Mouse (Mus musculus): ENCODE data around the gene Cltb. TPM values are rescaled to one million over a fixed set of nuclear protein-coding genes. Genes with fewer than 3 reads are reported as not detected.

Cltb gene
- polyA plus RNA-seq, 1 experiment from 2014 or later, result 30.9 TPM

DNA sequence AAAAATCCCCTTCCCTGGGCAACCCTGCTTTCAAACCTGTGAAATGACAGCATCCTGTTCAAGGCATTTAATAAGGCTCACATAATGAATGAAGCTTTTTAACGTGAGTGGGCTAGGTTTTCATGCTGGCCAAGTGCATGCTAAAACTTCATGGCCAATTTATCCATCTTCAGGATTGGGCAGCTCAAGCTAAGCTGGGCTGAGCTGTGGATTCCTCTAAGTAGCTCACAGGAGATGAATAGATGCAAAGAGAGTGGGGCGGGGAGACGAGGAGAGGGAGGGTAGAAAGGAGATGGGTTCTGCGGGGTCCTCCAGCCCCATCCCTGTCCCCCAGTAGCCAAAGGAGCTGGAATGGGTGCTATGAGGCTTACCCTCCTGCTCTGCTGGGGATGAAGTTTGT is 6.9 kb downstream of the Cltb start:
- 61% methylated on average over 4 of the region's 4 CpGs for WGBS
- no peak for ATAC-seq (ENCODE audit: insufficient read depth, low FRiP score, low TSS enrichment)
- no peaks in the 10 kb centered on the region for H3K27me3 ChIP-seq (ENCODE audit: control insufficient read depth, insufficient read depth, low read length)

DNA sequence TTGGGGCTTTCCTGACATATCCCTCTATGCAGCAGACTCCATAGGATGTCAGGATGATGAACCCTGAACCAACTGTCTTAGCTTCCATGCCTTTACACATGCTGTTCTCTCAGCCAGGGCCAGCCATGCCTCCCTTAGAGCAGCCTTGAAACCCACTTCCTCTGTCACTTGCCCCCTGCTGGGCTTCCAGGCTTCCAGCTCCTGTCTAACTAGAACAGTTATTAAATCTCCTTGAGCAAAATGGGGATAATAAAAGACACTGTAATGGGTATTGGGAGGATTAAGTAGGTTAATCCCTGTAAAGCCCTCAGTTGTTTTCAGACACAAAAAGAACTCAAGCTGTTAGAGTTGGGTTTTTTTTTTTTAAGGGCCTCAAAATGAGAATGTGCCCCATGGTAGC is 7.6 kb downstream of the Cltb start:
- no peak overlapping the region for H3K4me3 ChIP-seq (ENCODE audit: low read depth, low read length)
- no peak overlapping the region for H3K9ac ChIP-seq (ENCODE audit: low read length)
- DNase-seq (ENCODE audit: low spot score), result no peak
- no peak overlapping the region for H3K4me2 ChIP-seq (ENCODE audit: low read depth)
- no peak overlapping the region for H3K27ac ChIP-seq (ENCODE audit: low read depth, low read length)
- H3K4me1 ChIP-seq (ENCODE audit: control insufficient read depth, insufficient read depth, low read length), result no peaks in the 10 kb centered on the region
- ATAC-seq (ENCODE audit: insufficient read depth, low FRiP score, low TSS enrichment), result no peak
- H3K27me3 ChIP-seq (ENCODE audit: control insufficient read depth, insufficient read depth, low read length), result no peaks in the 10 kb centered on the region
- H3K36me3 ChIP-seq (ENCODE audit: control insufficient read depth, insufficient read depth, low read length), result no peaks in the 10 kb centered on the region
- H3K9me3 ChIP-seq (ENCODE audit: control insufficient read depth, low read length), result no peaks in the 10 kb centered on the region

More for the DNA sequence above, 6.9 kb downstream of the Cltb start:
- H3K9ac ChIP-seq (ENCODE audit: low read length), result no peak overlapping the region
- no peak overlapping the region for H3K4me3 ChIP-seq (ENCODE audit: low read depth, low read length)
- no peak overlapping the region for H3K4me2 ChIP-seq (ENCODE audit: low read depth)
- no peak overlapping the region for H3K27ac ChIP-seq (ENCODE audit: low read depth, low read length)
- no peaks in the 10 kb centered on the region for H3K36me3 ChIP-seq (ENCODE audit: control insufficient read depth, insufficient read depth, low read length)
- no peaks in the 10 kb centered on the region for H3K4me1 ChIP-seq (ENCODE audit: control insufficient read depth, insufficient read depth, low read length)
- H3K9me3 ChIP-seq (ENCODE audit: control insufficient read depth, low read length), result no peaks in the 10 kb centered on the region
- DNase-seq (ENCODE audit: low spot score), result no peak

DNA sequence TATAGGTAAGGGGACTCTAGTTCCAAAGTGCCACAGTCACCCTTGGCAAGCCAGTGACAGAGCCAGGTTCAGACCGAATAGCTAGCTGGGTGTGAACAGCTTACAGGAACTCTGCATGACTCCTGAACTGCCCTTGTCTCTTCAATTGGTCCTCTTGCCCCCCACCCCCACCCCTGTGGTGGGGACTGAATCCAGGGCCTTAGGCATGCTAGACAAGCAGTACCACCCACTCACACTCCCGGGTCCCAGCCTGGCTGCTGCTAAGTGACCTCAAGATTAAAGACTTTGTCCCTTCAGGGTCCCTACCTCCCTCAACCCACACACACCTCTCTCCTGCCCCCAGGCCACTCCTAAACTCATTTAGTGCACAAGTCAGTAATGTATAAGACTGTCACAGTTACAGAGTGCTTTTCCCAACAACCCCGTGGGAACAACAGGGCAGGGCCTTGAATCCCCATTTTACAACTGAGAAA is 8.5 kb downstream of the Cltb start:
- Histone ChIP-seq H3K27me3 (ENCODE audit: control insufficient read depth, insufficient read depth, low read length) (no peaks in the 10 kb centered on the region), H3K4me1 (ENCODE audit: control insufficient read depth, insufficient read depth, low read length) (no peaks in the 10 kb centered on the region), H3K4me3 (ENCODE audit: low read depth, low read length) (no peak overlapping the region), H3K27ac (ENCODE audit: low read depth, low read length) (no peak overlapping the region), H3K9ac (ENCODE audit: low read length) (no peak overlapping the region), H3K4me2 (ENCODE audit: low read depth) (no peak overlapping the region), H3K9me3 (ENCODE audit: control insufficient read depth, low read length) (no peaks in the 10 kb centered on the region), H3K36me3 (ENCODE audit: control insufficient read depth, insufficient read depth, low read length) (no peaks in the 10 kb centered on the region)
- 29% methylated on average over 3 of the region's 3 CpGs for WGBS
- DNase-seq (ENCODE audit: low spot score), result no peak
- ATAC-seq (ENCODE audit: insufficient read depth, low FRiP score, low TSS enrichment), result no peak

DNA sequence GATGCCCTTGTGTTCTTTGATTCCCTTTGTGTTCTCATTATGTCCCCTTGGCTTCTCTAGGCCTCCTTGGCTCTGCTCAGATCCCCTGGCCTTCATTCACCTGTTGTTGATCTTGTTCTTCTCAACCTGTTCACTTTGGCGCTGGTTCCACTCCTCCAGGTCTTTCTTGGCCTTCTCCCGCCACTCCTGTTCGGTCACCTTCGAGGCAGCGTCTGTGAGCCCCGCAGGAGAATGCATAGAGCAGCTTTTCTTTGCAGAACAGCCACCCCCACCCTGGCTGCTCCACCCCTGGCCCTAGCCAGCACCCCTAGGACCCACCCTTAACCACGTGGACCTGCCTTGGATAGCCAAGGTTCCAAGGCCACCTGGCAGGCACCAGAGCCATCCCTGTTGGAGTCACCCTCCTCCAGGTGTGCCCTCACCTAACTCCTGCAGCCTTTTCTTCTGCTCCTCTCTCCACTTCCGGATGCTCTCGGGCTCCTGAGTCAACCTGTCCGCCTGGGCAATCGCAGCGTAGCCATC is 12.5 kb downstream of the Cltb start:
- Histone ChIP-seq H3K27me3 (ENCODE audit: control insufficient read depth, insufficient read depth, low read length) (no peaks in the 10 kb centered on the region), H3K36me3 (ENCODE audit: control insufficient read depth, insufficient read depth, low read length) (no peaks in the 10 kb centered on the region), H3K27ac (ENCODE audit: low read depth, low read length) (no peak overlapping the region), H3K9ac (ENCODE audit: low read length) (no peak overlapping the region), H3K4me1 (ENCODE audit: control insufficient read depth, insufficient read depth, low read length) (no peaks in the 10 kb centered on the region), H3K4me2 (ENCODE audit: low read depth) (no peak overlapping the region), H3K9me3 (ENCODE audit: control insufficient read depth, low read length) (no peaks in the 10 kb centered on the region), H3K4me3 (ENCODE audit: low read depth, low read length) (no peak overlapping the region)
- DNase-seq (ENCODE audit: low spot score) (no peak), ATAC-seq (ENCODE audit: insufficient read depth, low FRiP score, low TSS enrichment) (no peak)
- WGBS, result 88% methylated on average over 12 of the region's 12 CpGs

DNA sequence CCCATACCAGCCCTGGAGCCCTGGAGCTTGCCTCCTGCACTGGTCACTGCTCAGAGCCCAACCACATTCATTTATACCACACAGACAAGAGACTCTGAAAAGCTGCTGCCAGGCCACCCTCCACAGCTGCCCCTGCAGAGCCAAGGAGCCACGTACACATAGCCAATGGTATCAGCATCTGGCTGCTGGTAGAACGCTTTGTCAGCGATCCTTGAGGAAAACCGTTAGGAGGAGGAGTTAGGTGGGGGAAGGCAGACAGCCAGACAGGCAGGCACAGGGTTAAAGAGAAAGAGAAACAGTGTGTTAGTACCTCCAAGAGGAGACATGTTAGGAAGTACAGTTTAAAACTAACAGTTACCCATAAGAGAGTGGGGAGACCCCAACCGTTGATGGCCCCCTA is 14.3 kb downstream of the Cltb start:
- Histone ChIP-seq H3K36me3 (ENCODE audit: control insufficient read depth, insufficient read depth, low read length) (no peaks in the 10 kb centered on the region), H3K9me3 (ENCODE audit: control insufficient read depth, low read length) (no peaks in the 10 kb centered on the region), H3K27ac (ENCODE audit: low read depth, low read length) (no peak overlapping the region), H3K4me3 (ENCODE audit: low read depth, low read length) (no peak overlapping the region), H3K27me3 (ENCODE audit: control insufficient read depth, insufficient read depth, low read length) (no peaks in the 10 kb centered on the region), H3K9ac (ENCODE audit: low read length) (no peak overlapping the region), H3K4me1 (ENCODE audit: control insufficient read depth, insufficient read depth, low read length) (no peaks in the 10 kb centered on the region), H3K4me2 (ENCODE audit: low read depth) (no peak overlapping the region)
- ATAC-seq (ENCODE audit: insufficient read depth, low FRiP score, low TSS enrichment) (no peak), DNase-seq (ENCODE audit: low spot score) (no peak)
- 72% methylated on average over 5 of the region's 5 CpGs for WGBS

DNA sequence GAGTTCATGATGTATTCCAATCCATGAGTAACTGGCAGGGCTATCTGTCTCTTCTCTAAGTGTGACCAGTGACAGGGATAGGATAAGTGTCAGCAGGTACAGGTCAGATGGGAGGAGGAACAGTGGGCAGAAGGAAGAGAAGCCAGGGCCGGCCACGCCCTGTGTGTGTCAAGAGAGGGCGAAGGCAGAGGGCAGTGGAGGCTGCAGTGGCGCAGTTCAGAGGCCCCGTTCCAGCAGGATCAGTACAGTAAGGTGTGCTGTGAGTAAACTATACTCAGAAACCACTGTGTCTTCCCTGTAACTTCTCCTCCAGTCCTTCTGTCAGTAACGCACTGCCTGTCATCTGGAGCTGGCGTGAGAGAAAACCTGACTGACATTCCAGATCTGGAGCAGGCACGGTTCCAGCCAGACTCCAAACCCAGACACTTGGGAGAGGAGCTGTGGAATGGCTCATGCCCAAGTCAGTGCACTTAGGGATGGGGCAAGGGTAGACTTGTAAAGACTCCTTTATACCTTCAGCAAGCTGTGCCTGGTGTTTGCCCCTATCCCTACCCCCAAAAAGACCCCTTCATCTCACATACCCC is 14.9 kb downstream of the Cltb start:
- no peak for DNase-seq (ENCODE audit: low spot score)
- no peak overlapping the region for H3K9ac ChIP-seq (ENCODE audit: low read length)
- no peak overlapping the region for H3K4me2 ChIP-seq (ENCODE audit: low read depth)
- no peaks in the 10 kb centered on the region for H3K4me1 ChIP-seq (ENCODE audit: control insufficient read depth, insufficient read depth, low read length)
- ATAC-seq (ENCODE audit: insufficient read depth, low FRiP score, low TSS enrichment), result no peak
- H3K9me3 ChIP-seq (ENCODE audit: control insufficient read depth, low read length), result no peaks in the 10 kb centered on the region
- H3K27ac ChIP-seq (ENCODE audit: low read depth, low read length), result no peak overlapping the region
- H3K27me3 ChIP-seq (ENCODE audit: control insufficient read depth, insufficient read depth, low read length), result no peaks in the 10 kb centered on the region
- 85% methylated on average over 8 of the region's 8 CpGs for WGBS
- H3K4me3 ChIP-seq (ENCODE audit: low read depth, low read length), result no peak overlapping the region
- H3K36me3 ChIP-seq (ENCODE audit: control insufficient read depth, insufficient read depth, low read length), result no peaks in the 10 kb centered on the region

DNA sequence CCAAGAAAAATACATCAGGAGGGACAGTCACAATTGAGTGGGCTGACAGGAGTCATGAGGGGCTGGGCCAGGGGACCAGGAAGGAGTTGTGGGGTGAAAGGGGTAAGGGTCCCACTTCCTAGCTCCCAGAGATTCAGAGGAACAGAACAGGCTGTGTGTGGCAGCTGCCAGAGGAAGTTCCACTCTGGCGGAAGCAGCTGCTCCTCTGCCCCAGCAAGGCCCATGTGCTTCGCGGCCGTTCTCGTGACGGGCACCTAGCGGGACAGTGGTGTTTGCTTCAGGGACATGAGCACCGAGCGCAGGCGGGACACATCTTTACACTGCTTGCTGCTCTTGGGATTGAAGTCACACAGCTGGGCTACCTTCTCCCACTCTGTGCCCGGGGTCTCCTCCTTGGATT is 17.5 kb downstream of the Cltb start:
- no peak for DNase-seq (ENCODE audit: low spot score)
- Histone ChIP-seq H3K27me3 (ENCODE audit: control insufficient read depth, insufficient read depth, low read length) (no peaks in the 10 kb centered on the region), H3K36me3 (ENCODE audit: control insufficient read depth, insufficient read depth, low read length) (no peaks in the 10 kb centered on the region), H3K9me3 (ENCODE audit: control insufficient read depth, low read length) (no peaks in the 10 kb centered on the region), H3K27ac (ENCODE audit: low read depth, low read length) (no peak overlapping the region), H3K9ac (ENCODE audit: low read length) (no peak overlapping the region), H3K4me1 (ENCODE audit: control insufficient read depth, insufficient read depth, low read length) (peaks cover 5% of the 10 kb centered on the region; the same call in 1 of the 2 replicates), H3K4me3 (ENCODE audit: low read depth, low read length) (no peak overlapping the region), H3K4me2 (ENCODE audit: low read depth) (no peak overlapping the region)
- 90% methylated on average over 11 of the region's 11 CpGs for WGBS
- no peak for ATAC-seq (ENCODE audit: insufficient read depth, low FRiP score, low TSS enrichment)

DNA sequence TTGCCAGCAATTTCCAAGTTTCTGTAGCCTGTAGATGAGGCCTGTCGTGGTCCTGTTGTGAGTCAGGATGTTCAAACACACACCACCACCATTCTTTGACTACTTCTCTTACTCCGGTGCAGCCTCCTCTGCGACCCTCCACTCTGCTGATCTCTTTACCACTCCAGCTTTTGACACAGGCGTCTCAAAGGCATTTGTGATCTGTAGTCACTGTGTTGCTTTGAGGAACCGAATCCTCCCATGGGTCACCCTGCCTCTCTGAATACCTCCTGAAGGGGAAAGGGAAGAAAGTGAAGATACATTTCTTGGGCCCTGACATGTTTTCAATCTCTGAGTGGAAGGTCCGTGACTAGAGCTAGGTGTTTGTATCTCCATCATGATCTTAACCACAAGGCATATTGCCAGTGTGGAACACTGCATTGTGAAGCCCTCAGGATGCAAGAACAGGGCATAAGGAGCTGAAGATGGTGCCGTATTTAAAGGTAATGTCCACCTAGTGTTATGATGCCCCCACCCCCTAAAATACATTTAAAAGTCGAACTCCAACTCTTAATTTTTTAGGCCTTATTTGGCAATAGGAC is 19.3 kb downstream of the Cltb start:
- DNase-seq (ENCODE audit: low spot score) (no peak), ATAC-seq (ENCODE audit: insufficient read depth, low FRiP score, low TSS enrichment) (no peak)
- H3K4me3 ChIP-seq (ENCODE audit: low read depth, low read length), result no peak overlapping the region
- peaks cover 7% of the 10 kb centered on the region; the same call in 1 of the 2 replicates for H3K4me1 ChIP-seq (ENCODE audit: control insufficient read depth, insufficient read depth, low read length)
- no peaks in the 10 kb centered on the region for H3K36me3 ChIP-seq (ENCODE audit: control insufficient read depth, insufficient read depth, low read length)
- no peaks in the 10 kb centered on the region for H3K27me3 ChIP-seq (ENCODE audit: control insufficient read depth, insufficient read depth, low read length)
- WGBS, result 91% methylated on average over 8 of the region's 8 CpGs
- no peak overlapping the region for H3K27ac ChIP-seq (ENCODE audit: low read depth, low read length)
- H3K4me2 ChIP-seq (ENCODE audit: low read depth), result no peak overlapping the region
- H3K9ac ChIP-seq (ENCODE audit: low read length), result no peak overlapping the region
- H3K9me3 ChIP-seq (ENCODE audit: control insufficient read depth, low read length), result no peaks in the 10 kb centered on the region

Data from neural tube, embryonic 11.5 days (tissue).